Mouse (Mus musculus): ENCODE measurements at regions not wholly inside any gene's neighbourhood (a gene's known extent, or its start where the extent isn't known, plus 50 kb on each side); places are given as distances from the start of the nearest gene placed in this dataset.

DNA sequence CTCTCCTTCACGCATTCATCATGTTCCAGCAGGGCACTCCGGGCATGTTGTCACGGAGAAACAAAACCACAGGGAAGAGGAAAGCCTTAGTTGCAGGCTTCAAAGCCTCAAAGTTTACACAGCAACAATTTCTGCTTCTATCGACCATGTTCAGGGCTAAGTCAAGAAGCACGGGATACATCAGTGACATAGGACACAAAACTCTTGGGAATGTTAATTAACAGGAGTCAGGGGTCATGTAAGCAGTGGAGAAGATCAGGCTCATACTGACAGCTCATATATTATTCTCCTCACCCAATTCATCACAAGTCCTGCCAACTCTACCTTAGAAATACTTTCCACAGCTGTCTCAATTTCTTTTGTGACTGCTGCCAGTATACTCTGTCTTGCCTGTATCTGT lies 133.0 kb upstream of the Btbd3 start:
- DNase-seq = no peak

DNA sequence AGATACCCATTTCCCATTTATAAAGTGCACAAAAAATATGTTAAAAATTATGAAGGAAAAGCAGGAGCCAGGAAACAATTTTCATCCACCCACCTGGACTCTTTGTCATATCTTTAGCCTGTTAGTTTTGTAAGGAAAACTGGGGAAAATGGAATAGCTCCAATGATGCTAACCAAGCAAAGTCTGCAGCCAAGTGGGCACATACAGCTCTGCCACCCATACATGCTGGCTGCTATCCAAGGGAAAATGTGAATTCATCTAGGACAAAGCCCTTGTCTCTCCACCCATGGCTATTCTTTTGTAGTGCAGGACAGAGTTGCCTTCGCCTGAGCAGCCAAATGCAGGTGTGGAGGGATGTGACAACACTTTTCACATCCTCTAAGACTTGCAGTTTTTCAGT lies 135.5 kb upstream of the Btbd3 start:
- DNase-seq = peak; percentile 11

DNA sequence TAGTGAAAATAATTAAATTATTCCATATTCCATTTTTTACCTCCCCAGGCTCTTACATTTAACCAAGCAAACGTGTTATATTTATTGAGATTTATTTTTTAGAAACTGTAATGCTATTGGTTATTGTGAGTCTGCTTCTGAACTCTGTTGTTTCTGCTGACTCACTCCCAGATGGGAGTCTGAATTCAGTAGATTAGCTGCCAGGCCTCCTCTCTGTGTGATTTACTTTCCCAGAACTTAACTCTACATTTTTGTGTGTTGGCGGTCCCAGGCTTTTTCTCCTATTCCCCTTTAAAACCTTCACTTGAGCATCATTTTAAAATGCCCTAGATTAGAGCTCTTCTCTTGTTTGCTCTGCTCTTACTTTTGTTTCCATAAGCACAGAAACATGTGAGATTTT lies 136.2 kb upstream of the Btbd3 start:
- peak; percentile 35 for DNase-seq

DNA sequence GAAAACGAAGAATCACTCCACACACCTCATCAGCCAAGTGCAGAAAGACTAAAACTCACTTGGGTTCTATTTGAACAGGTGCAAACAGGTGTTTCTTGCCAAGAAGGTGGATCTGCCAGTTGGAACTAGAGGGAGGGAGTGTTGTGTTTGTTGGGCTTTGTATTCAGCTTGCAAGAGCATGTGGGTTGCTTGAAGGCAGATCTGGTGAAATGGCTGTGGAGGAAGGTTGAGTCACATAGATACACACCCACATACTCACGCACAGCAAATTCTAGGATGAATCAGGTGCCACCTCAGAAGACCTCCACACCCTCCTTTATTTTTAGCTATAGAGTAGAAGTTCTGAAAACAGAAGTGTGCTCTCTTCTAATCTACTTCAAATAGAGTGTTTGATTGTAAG lies 156.6 kb upstream of the Btbd3 start:
- peak; percentile 70 for DNase-seq

DNA sequence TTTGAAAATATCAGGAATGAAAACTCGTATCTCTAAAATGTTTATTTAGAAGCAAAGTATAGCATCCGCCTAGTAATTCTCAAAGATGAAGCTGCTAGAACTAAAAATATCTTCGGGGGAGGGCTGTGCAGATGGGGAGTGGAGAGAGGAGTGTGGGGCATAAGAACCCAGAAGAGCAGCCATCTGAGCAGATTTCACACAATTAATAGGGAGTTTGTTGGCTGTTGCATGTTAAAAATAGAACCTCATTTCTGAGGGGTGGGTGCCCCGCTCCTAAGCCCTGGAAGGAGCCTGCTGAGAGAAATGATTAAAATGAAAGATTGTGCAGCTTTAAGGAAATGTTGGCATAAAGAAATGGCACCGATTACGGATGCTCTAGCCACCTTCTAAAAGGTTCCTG lies 171.0 kb upstream of the Btbd3 start:
- DNase-seq = peak; percentile 77

DNA sequence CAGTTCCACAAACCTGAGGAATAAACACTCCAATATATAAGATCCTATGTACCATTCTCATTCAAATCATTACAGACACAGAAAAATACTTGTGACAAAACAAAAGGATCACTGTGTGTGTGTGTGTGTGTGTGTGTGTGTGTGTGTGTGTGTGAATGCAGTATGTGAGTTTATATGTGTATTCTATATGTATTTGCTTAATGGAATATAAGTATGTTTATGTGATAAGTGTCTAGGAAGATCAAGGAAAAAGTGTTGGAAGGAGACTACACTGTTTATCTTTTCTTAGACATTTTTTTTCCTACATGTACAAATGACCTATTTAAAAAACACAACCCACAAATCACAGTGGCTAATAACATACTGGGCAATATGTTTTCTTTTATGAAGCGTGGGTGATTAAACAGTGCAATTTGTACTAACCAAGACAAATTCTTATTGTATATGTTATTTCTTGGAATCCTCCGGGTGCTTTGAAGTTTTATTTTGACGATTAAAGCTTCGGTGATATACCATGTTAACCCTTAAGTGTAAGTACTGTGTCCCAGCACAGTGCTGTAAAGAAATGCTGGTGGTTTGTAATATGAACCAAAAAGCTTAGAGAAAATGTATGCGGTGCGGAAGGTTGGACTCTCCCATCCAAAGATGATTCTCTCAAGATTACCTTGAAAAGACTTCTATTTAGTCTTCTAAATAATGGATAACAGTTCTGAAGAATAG lies 171.6 kb upstream of the Btbd3 start:
- no peak for DNase-seq

DNA sequence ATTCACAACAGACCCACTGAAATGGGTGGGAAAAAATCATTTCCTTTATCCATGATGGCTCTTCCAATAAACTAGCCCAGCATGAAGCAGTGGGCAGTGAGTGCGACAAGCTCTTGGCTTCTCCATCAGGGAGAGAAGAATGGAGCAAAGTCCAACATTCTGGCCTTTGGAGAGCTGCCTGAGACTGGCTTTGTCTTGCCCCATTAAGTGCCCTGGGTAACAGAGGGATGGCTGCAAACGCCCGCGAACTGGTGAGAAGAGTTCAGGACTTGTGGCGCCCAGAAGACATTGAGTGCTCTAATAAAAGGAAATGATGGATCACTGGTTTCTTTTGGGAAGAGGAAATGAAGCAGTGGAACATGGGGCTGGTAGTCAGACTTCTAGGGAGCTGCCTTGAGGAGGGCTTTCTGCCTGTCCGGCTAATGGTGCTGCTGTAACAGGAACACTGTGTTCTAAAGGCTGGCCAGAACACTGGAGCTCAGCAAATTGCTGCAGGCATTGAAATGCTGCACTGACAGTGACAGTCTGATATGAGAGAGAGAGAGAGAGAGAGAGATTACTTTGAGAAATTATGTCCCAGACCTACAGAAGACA lies 182.2 kb upstream of the Btbd3 start:
- DNase-seq = peak; percentile 12

DNA sequence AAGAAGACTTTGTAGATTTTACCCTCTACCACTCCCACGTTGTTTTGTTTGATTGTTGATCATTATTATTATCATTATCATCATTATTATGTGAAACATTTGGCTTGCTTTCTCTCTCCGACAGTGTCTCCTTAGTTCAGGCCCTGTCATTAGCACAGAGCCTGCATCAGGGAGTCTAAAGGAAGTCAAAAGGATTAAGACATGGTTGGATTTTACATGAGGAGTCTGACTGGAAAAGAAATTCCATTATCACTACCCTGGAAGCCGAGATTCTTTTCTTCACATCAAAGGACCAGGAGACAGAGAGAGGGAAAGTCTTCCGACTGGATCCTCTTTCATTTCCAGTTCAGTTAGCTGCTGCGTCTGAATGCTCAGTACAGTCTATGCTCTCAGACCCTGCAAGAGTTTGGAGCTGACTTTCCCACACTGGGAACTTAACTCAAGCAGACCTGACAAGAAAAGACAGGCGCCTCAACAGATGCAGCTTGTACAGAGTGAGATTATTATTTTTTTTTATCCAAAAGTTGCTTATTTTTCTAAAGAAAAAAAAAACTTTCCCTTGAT lies 184.1 kb upstream of the Btbd3 start:
- DNase-seq = no peak

DNA sequence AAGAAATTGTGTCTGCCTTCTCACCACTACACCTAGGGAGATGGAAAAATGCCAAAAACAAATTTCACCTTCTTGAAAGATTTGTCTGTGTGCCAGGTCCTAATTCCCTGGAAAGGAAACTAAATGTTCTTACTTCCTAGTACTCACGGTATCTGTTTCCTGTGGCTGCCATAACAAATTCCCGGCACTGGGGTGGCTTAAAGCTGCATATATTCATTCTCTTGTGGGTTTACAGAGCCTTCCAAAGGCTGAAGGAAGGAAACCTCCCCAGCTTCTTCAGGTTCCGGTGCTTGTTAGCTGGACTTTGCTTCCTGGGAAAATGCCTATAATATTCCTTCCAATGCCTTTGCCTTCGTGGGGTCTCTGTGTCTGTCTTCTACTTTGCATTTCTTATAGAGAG lies 203.3 kb upstream of the Btbd3 start:
- DNase-seq = no peak

DNA sequence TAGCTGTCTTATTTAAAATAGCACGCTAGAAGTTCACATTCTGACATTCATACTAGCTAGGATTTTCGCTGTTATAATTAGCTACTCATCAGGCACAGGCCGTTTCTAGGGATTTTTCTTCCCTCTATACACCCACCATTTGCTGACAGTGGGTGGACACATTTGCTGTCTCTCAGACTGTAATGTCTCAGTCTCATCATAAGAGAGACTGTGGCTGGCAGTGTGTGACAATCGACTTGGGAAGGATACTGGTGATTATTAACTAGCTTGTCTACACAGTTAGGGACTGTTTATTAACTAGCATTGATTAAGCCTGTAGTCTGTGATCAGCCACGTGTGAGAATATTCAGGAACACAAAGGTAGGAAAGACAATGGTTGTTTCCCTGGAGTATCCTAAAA lies 208.0 kb upstream of the Btbd3 start:
- DNase-seq = no peak

DNA sequence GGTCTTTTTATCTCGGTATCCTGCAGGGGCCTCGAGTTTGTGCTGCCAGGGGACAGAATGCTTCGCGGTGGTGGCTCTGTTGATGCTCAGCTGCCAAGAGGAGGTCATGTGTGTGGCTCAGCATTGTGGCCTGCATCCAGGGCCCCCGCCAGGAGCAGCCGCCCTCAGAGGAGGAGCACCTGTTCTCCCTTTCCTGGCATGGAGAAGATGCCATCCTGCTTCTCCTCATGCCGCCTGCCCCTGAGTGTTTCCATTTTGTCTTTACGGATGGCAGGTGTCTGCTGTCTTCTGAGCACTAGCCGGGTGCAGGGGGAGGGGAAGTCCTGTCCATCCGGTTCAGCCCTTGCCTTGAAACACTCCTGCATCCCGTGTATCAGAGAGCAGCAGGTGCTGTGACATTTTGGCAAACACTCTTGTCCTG lies 208.6 kb upstream of the Btbd3 start:
- DNase-seq = peak; percentile 44

DNA sequence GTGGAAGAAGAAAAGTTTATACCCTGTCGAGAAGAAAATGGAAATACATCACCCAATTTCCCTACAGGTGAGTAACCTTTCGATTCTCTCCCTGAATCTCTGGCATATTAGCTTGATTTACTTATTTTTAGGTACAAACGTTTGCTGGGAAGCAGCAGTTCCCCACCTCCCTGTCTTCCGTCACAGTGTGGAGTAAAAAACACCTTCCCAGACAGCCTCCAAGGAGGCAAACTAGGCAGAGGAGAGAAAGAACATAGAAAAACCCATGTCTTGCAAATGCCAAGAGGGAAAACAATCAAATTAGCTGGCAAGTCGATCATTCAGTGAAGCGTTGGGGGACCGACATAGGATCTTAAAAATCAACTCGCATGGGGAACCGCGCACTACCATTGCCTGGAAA lies 209.0 kb upstream of the Btbd3 start:
- DNase-seq = no peak

DNA sequence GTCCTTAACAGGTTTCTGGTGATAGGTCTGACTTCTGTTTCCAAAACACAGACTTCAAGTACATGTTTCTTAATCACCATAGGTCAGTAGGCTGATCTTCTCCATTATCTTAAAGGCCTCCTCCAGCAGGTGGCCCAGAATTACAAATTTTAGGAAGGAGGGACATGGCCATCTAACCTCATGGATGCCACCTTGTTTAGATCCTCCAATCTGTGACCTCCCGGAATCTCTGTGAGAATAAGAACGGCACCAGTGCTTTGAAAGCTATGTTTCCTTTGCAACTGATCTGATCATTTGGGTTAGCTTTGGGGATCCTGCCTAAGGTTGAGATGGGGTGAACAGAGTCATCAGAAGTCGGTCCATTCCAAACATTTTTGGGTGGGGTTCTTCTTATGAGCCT lies 209.4 kb upstream of the Btbd3 start:
- no peak for DNase-seq

DNA sequence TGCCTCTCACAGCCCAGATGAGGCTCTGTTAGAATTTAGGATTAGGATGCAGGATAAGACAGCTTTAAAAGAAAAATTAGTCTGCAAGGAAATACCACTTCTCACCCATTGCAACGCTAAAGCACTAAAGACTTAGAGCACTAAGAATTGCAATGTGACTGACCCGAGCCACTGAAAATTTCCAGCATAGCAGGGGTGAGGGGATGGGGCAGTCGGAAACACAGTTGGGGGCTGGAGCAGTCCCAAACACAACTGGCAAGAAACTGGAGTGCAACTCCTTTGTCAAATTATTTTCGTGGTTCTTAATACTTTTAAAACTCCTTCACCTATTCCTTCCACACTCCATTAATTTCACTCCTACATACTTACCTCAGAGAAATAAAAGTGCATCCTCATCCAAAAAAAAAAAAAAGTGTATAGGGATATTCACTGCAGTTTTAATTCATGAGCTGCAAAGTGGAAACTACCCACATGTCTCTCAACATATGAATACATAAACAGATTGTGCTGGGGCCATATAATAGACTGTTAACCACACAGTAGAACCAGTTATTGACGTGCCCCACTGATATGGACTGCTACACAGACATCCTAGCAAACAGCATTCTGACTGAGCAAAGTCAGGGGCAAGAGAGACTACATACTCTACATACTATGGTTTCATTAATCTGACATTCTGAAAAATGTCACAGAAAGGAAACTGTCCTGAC lies 210.3 kb upstream of the Btbd3 start:
- DNase-seq = no peak

DNA sequence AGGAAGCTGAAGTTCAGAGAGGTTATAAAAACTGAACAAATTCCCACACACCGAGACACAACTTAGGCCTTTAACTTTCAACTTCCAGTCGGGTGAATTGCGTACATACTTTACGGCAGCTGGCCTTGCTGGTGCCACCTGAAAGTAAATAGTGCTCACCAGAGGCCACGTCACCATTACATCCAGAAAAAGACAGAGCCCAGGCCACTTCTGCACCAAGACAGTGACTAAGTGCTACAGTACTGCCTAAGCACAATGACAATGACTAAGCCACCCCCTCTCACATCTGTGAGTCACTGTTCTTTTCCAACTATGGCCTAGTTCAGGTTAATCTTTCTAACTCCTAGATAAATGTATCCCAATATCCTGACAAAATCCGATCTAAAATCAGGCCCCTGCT lies 215.7 kb upstream of the Btbd3 start:
- no peak for DNase-seq

DNA sequence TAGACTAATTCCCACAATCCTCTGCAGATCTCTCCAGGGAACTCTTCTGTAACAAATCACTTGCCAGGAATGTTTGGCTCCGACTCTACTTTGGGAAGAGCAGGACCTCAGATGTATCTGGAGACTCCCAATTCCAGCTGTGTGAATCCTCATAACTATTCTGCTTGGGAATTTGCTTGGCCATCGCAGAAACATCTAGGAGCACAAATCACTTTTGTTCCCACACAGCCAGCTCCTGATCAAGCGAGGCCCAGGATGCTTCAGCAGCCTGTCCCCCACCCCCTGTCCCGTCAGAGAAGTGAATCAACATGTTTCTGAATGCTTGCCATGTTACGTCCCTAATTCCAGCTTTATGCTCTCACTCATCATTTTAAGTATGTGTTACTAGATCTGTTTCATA lies 216.1 kb upstream of the Btbd3 start:
- no peak for DNase-seq

DNA sequence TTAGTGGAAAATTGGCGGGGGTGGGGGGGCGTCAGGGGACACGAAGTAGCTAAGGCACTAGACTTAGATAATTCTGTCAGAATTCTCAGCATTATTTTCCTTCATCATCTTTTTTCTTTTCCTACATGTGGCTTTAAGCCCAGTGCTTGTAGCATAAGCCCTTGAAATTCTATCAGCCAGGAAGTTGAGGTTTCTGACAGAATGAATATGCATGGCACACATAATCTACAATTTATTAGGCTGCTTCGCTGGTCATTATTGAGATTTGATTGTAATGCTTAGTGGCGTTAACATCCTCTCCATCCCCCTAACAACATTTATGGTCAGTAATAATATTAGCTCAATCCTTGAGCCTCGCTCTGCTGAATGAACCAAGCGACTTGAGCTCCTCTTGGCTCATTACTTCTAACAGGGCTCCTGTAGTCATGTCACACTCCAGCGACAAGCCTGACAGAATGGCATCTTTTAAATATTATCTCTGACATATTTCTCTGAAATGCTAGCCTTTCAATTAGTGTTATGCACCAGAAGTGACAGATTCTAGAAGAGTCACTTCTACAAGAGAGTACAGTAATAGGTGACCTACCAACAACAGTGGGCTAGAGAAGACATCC lies 222.1 kb upstream of the Btbd3 start:
- no peak for DNase-seq

DNA sequence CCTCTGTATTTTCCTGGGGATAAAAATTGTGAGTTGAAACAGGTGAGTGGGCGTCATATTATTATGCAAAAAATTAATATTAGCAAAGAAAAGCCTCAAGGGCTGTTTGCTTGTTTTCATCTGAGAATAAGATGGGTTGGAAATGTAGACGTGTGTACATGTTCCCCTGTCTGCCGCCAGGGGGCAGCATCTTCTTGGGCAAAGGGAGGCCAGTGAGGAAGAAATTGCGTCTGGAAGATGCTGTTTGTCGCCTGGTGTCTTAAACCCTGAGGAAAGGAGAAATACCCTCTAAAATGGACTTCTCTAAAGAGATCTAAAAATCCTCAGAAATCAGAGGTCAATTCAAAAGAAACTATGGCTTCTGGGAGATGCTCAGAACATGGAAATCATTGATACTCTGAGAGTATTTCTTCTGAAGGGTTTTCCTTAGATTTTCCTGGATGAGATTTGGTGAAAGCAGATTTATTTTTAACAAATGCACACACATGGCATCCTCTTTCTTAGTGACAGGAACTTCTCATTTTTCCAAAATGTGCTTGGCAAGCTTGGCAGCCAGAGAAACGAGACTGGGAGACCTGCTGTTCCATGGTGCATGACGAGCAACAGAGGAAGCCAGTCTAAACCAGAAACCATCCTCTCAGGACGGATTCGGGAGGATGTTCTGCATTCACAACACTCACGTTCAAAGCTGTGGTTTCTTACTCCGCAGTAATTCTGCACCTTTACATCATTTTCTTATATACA lies 222.8 kb upstream of the Btbd3 start:
- peak; percentile 75 for DNase-seq

DNA sequence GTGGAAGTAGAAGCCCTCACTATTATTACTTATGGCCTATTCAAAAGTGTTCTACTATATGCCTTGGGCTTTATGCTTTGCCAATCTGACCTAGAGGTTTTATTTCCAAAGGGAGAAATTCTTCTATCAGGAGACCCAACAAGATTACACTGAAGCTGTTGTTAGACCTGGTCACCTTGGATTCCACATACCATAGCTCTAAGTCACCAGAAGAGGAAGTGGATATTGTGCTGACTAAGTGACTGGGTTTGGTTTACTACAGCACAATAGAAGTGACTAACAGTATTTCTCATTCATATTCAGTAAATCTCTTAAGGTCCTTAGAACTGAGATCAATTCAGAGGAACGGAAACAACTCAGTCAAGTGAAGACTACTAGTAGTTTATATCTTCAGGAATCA lies 229.0 kb upstream of the Btbd3 start:
- no peak for DNase-seq

DNA sequence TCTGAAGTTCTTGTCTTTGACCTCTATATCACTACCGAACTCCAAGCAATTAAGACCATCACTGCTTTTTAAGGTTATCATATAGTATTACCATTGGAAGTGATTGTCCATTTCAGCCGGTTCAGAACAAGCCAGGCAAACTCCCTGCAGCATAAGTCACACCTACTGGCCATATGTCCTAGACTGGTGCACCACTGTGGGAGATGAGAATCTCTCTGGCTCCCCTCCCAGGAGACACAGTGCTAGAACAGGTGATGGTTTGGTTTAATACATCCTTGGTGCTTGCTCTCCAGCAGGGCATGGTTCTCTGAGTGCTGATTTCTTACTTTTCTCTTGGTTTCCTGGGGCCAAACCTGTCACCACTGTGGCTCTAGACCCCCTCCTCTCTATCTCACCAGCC lies 232.8 kb upstream of the Btbd3 start:
- DNase-seq = no peak

DNA sequence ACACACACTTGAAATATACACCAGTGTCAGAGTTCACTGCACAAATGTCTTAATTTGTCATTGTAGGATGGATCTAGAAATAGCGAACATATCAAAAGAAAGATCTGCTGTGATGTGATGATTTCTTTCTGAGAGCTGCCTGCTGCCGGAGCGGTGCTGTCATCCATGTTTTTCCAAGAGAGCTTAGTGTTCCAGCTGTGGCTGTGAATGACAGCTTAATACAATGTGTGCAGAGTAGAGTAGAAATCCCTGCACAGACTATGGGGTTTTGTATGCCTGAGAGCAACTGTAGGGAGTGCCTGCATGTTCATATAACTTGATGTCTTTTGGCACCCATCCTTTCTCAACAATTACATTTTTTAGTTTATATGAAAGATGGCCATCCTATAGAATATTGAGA lies 274.6 kb upstream of the Btbd3 start:
- no peak for DNase-seq

DNA sequence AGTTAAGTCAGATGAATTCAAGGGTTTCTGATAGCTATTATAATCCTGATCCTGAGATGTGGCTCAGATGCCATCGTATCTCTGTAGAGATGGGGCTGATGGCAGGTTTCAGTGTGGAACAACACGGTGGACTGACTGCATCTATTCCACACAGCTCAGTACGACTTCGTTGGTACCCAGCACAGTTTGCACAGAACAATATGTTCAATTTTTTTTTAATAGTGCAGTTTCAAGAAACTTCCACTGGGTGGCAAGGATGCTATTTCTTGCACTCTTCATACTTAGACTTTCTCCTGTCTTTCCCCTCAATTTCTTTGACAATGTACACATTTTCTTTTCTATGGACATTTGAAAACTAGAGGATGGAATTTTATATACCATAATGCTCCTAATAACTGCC lies 278.6 kb upstream of the Btbd3 start:
- DNase-seq = peak; percentile 5

DNA sequence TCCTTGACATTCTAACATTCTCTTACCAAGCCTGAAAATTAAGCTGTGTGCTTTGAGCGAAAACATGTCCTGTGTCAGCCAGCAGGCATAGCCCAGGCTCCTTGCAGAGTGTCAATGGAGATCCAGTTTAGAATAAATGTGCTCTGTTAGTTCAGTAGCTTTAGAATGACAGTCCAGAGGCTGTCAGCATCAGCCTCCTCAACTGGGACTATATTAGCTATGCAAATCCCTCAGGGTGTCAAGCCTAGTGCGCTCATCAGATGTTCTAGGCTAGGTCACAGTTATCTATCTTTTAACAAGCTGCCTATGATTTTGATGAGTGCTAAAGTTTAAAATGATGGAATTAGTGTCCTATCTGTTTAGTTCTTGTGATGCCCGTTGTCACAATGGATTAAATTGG lies 281.7 kb upstream of the Btbd3 start:
- no peak for DNase-seq
